Mouse (Mus musculus) CH12.LX (cell line): ENCODE measurements at regions not wholly inside any gene's neighbourhood (a gene's known extent, or its start where the extent isn't known, plus 50 kb on each side); places are given as distances from the start of the nearest gene placed in this dataset.

Experiments
- DNase-seq: peaks from one replicate; pipeline ENCODE4 v3.0.0-alpha.2; 2013; ENCODE audit errors: extremely low read depth
- H3K27ac ChIP-seq: 2 replicates; pipeline ENCODE4 v1.5.1; 2012; ENCODE audit warnings: low read depth, mild to moderate bottlenecking, control low read depth, moderate library complexity; ENCODE audit not compliant: insufficient read depth
- H3K27me3 ChIP-seq: replicated peaks from 2 replicates; pipeline ENCODE3; 2012; ENCODE audit warnings: inconsistent platforms
- H3K36me3 ChIP-seq, 2 experiments: replicated peaks in 1 of 2; 2 replicates each; pipeline versions ENCODE3 to v1.6.1; 2012; ENCODE audit warnings: inconsistent platforms in 1 of 2, low read length in 1 of 2, mild to moderate bottlenecking in 1 of 2, mixed read lengths in 1 of 2, moderate library complexity in 1 of 2; ENCODE audit not compliant: control insufficient read depth in 1 of 2, insufficient read depth in 1 of 2
- H3K4me1 ChIP-seq, 2 experiments: 2 replicates each; pipeline ENCODE4 v1.6.1; 2012; ENCODE audit warnings: inconsistent platforms in 1 of 2, moderate library complexity in 1 of 2; ENCODE audit not compliant: insufficient read depth in 2 of 2, control insufficient read depth in 1 of 2
- H3K4me2 ChIP-seq: 2 replicates; pipeline ENCODE4 v1.6.1; 2012; ENCODE audit warnings: low read depth, mild to moderate bottlenecking, control low read depth; ENCODE audit not compliant: poor library complexity, insufficient read depth, severe bottlenecking
- H3K4me3 ChIP-seq, 3 experiments: fragments of 150-350 bp in 1 of 3; sonication (generic) in 1 of 3; replicated peaks in 1 of 3; 2 replicates each; pipeline versions ENCODE3 to v1.5.1; 2011 to 2012; ENCODE audit warnings: low read depth in 2 of 3, low read length in 2 of 3, mild to moderate bottlenecking in 2 of 3, moderate library complexity in 2 of 3, control low read depth in 1 of 3, improper control_type of control experiment in 1 of 3, inconsistent platforms in 1 of 3, mixed read lengths in 1 of 3; ENCODE audit not compliant: poor library complexity in 1 of 3
- H3K79me2 ChIP-seq: replicated peaks from 2 replicates; pipeline ENCODE4 v1.6.1; 2012; ENCODE audit warnings: mild to moderate bottlenecking, moderate library complexity; ENCODE audit not compliant: control insufficient read depth, poor library complexity, insufficient read depth, severe bottlenecking; ENCODE audit errors: extremely low read depth
- H3K9ac ChIP-seq: 2 replicates; pipeline ENCODE4 v1.6.1; 2012; ENCODE audit warnings: low read depth, mild to moderate bottlenecking, control low read depth, moderate library complexity; ENCODE audit not compliant: insufficient read depth
- H3K9me3 ChIP-seq: replicated peaks from 2 replicates; pipeline ENCODE3; 2012; ENCODE audit warnings: low read length, inconsistent platforms, mixed read lengths
- CHD1 ChIP-seq: IDR thresholded peaks from 2 replicates; pipeline ENCODE4 v1.6.1; 2012; ENCODE audit warnings: low read depth, low read length, improper control_type of control experiment, inconsistent platforms
- CHD2 ChIP-seq: IDR thresholded peaks from 2 replicates; pipeline ENCODE4 v1.6.1; 2011; ENCODE audit warnings: low read length, improper control_type of control experiment
- CTCF ChIP-seq, 2 experiments: IDR thresholded peaks in 1 of 2; conservative IDR thresholded peaks in 1 of 2; 2 replicates each; pipeline ENCODE4 v1.5.1; 2011 to 2012; ENCODE audit warnings: low read depth in 2 of 2, low read length in 2 of 2, improper control_type of control experiment in 1 of 2, inconsistent platforms in 1 of 2, mild to moderate bottlenecking in 1 of 2, moderate library complexity in 1 of 2
- E2F4 ChIP-seq: IDR thresholded peaks from 2 replicates; pipeline ENCODE4 v1.6.1; 2011; ENCODE audit warnings: low read depth, low read length, improper control_type of control experiment; ENCODE audit not compliant: insufficient replicate concordance
- ELF1 ChIP-seq: IDR thresholded peaks from 2 replicates; pipeline ENCODE4 v1.6.1; 2014; ENCODE audit warnings: low read depth, mild to moderate bottlenecking, inconsistent platforms, low read length, improper control_type of control experiment
- ETS1 ChIP-seq: conservative IDR thresholded peaks from 2 replicates; pipeline ENCODE4 v1.6.1; 2012; ENCODE audit warnings: low read depth, mild to moderate bottlenecking, inconsistent platforms, low read length, improper control_type of control experiment, moderate library complexity
- HCFC1 ChIP-seq: IDR thresholded peaks from 2 replicates; pipeline ENCODE4 v1.6.1; 2012; ENCODE audit warnings: low read depth, mild to moderate bottlenecking, inconsistent platforms, low read length, improper control_type of control experiment
- KAT2A ChIP-seq: IDR thresholded peaks from 2 replicates; pipeline ENCODE4 v1.6.1; 2012; ENCODE audit warnings: low read length, improper control_type of control experiment, inconsistent platforms; ENCODE audit not compliant: insufficient replicate concordance
- MAX ChIP-seq: IDR thresholded peaks from 2 replicates; pipeline ENCODE4 v1.6.1; 2011; ENCODE audit warnings: low read length, improper control_type of control experiment
- MEF2A ChIP-seq: IDR thresholded peaks from 2 replicates; pipeline ENCODE4 v1.6.1; 2014; ENCODE audit warnings: low read depth, mild to moderate bottlenecking, inconsistent platforms, low read length, improper control_type of control experiment, borderline replicate concordance
- MXI1 ChIP-seq: IDR thresholded peaks from 2 replicates; pipeline ENCODE4 v1.6.1; 2011; ENCODE audit warnings: mild to moderate bottlenecking, low read depth, low read length, improper control_type of control experiment
- NELFE ChIP-seq: IDR thresholded peaks from 2 replicates; pipeline ENCODE4 v1.6.1; 2011; ENCODE audit warnings: low read depth, low read length, improper control_type of control experiment
- NRF1 ChIP-seq: IDR thresholded peaks from 2 replicates; pipeline ENCODE4 v1.6.1; 2014; ENCODE audit warnings: low read depth, mild to moderate bottlenecking, inconsistent platforms, low read length, improper control_type of control experiment, moderate library complexity
- PAX5 ChIP-seq: IDR thresholded peaks from 2 replicates; pipeline ENCODE4 v1.6.1; 2012; ENCODE audit warnings: low read length, inconsistent platforms, mixed read lengths
- POLR2A ChIP-seq: IDR thresholded peaks from 2 replicates; pipeline ENCODE4 v1.6.1; 2011; ENCODE audit warnings: low read depth, mild to moderate bottlenecking, improper control_type of control experiment, low read length
- RAD21 ChIP-seq: IDR thresholded peaks from 2 replicates; pipeline ENCODE4 v1.6.1; 2011; ENCODE audit warnings: low read depth, mild to moderate bottlenecking, low read length, improper control_type of control experiment, moderate library complexity
- SMC3 ChIP-seq: IDR thresholded peaks from 2 replicates; pipeline ENCODE4 v1.6.1; 2011; ENCODE audit warnings: low read depth, low read length, improper control_type of control experiment
- TCF12 ChIP-seq: IDR thresholded peaks from 2 replicates; pipeline ENCODE4 v1.6.1; 2014; ENCODE audit warnings: low read depth, mild to moderate bottlenecking, inconsistent platforms, low read length, improper control_type of control experiment
- USF1 ChIP-seq: IDR thresholded peaks from 2 replicates; pipeline ENCODE4 v1.6.1; 2014; ENCODE audit warnings: low read depth, mild to moderate bottlenecking, inconsistent platforms, low read length, improper control_type of control experiment
- USF2 ChIP-seq: conservative IDR thresholded peaks from 2 replicates; pipeline ENCODE4 v1.6.1; 2011; ENCODE audit warnings: low read depth, low read length, improper control_type of control experiment
- ZC3H11A ChIP-seq: IDR thresholded peaks from 2 replicates; pipeline ENCODE4 v1.6.1; 2012; ENCODE audit warnings: low read depth, mild to moderate bottlenecking, inconsistent platforms, low read length, improper control_type of control experiment
- ZKSCAN1 ChIP-seq: IDR thresholded peaks from 2 replicates; pipeline ENCODE4 v1.6.1; 2012; ENCODE audit warnings: low read depth, inconsistent platforms, low read length, improper control_type of control experiment, borderline replicate concordance
- ZMIZ1 ChIP-seq: IDR thresholded peaks from 2 replicates; pipeline ENCODE4 v1.6.1; 2012; ENCODE audit warnings: low read depth, mild to moderate bottlenecking, inconsistent platforms, low read length, improper control_type of control experiment
- dilution Hi-C: fragments of 300-500 bp; cut with MboI; formaldehyde crosslinking; loops from 2 replicates; pipeline ENCODE4 v1.14.3; 2020; ENCODE audit warnings: low sequenced_read_pairs; ENCODE audit not compliant: extremely low pct_unique_long_range_greater_than_20kb, extremely low pct_ligation_motif_present
- in situ Hi-C: fragments of 300-500 bp; cut with MboI; formaldehyde crosslinking; loops from 3 replicates; pipeline ENCODE4 v1.14.3; 2019; ENCODE audit warnings: low sequenced_read_pairs, low pct_ligation_motif_present, low pct_unique_long_range_greater_than_20kb, mixed read lengths

DNA sequence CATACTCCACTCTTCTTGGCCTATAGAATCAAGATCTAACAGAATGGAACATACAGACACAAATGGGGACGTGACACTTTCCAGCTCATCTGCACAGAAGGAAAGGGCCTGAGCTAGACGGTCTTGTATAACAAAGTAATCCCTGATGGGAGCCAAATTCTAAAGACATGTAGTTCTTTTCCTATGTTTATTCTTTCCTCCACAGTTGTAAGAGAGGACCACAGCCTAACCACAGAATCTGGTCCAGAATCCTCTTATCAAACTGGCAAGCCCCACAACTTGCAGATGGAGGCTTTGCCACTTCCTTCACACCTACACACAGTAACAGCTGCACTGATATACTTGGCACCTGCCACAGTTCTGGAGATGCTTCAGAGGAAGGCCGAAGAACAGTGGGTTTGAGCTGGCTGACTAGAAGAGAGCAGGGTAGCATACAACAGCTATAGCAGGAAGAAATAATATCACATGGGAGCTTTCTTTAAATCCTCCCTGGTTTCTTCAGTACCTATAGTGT, 142.7 kb upstream of the Cenpw start:
- H3K36me3 ChIP-seq, result no peaks in the 10 kb centered on the region
- H3K27me3 ChIP-seq, result no peaks in the 10 kb centered on the region
- H3K4me2 ChIP-seq, result no peak overlapping the region
- TF ChIP-seq CHD1 (no peak), ELF1 (no peak), ETS1 (no peak), E2F4 (no peak), MEF2A (no peak), KAT2A (no peak), SMC3 (no peak), RAD21 (no peak), NELFE (no peak), HCFC1 (no peak), USF1 (no peak)
- in situ Hi-C loops, result no loop called here
- H3K4me3 ChIP-seq, result no peak overlapping the region
- DNase-seq, result no peak
- dilution Hi-C loops, result no loop called here
- H3K9me3 ChIP-seq, result no peaks in the 10 kb centered on the region
- no peak overlapping the region for H3K27ac ChIP-seq
- H3K9ac ChIP-seq, result no peak overlapping the region
- H3K4me1 ChIP-seq, result no peaks in the 10 kb centered on the region
- no peaks in the 10 kb centered on the region for H3K79me2 ChIP-seq

DNA sequence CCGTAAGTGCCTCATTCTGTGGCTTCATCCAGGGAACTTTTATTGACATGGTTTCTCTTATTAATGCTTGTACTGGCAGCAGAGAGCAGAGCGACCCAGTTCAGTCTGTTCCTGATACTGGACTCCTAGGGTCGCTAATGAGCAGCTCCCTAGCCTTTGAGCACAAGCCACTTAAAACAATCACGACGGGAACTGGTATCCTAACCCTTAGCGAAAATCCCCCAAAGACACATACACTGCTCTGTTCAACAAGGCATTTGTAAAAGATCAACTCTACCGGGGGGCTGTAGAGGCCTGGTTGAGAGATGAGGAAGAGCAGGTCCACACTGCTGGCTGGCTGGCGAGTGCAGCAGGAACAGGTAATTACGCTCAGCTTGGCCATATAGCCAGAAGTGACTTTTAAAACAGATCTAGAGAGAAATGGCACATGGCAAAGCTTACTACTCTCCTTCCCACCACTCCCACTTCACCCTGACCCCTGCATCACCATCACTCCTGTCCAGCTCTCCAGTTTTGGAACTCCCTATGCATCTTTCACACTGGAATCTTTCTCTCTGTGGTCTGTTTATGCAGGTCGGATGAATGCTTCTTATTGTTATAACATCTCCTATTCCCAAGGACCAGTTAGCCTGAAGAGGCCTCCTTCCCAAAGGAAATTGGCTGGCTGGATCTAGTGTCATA, 128.1 kb upstream of the Cenpw start:
- H3K36me3 ChIP-seq, result no peaks in the 10 kb centered on the region
- TF ChIP-seq ZC3H11A (no peak), ZMIZ1 (no peak), ETS1 (no peak), NELFE (no peak), USF2 (no peak), CTCF (conservative IDR thresholded peaks at IDR 0.05 in 1 of 2, IDR thresholded peaks at IDR 0.05 in 1 of 2; ENCODE audit: low read depth in 2 of 2, low read length in 2 of 2) (no peak), MAX (no peak), ZKSCAN1 (no peak), MEF2A (no peak), CHD1 (no peak), CHD2 (no peak), E2F4 (no peak), POLR2A (no peak), HCFC1 (no peak), NRF1 (no peak), TCF12 (no peak), PAX5 (no peak), MXI1 (no peak)
- H3K4me3 ChIP-seq, result no peak overlapping the region
- H3K27ac ChIP-seq, result no peak overlapping the region
- H3K27me3 ChIP-seq, result no peaks in the 10 kb centered on the region
- no peaks in the 10 kb centered on the region for H3K4me1 ChIP-seq
- no peak overlapping the region for H3K9ac ChIP-seq
- H3K4me2 ChIP-seq, result no peak overlapping the region
- H3K79me2 ChIP-seq, result no peaks in the 10 kb centered on the region
- in situ Hi-C loops, result no loop called here
- dilution Hi-C loops, result no loop called here
- no peak for DNase-seq
- no peaks in the 10 kb centered on the region for H3K9me3 ChIP-seq
